Mouse (Mus musculus) forebrain, embryonic 14.5 days (tissue): ENCODE data around the gene Ccdc148. TPM values are rescaled to one million over a fixed set of nuclear protein-coding genes. Genes with fewer than 3 reads are reported as not detected.

Experiments used
- ATAC-seq: fragments of 200-750 bp; cut with Nextera tagmentation; 2 replicates; pipeline ENCODE4 v1.8.0; 2017; ENCODE audit warnings: mild to moderate bottlenecking, moderate library complexity
- DNase-seq: peaks from one replicate; pipeline ENCODE4 v3.0.0-alpha.2; 2015; ENCODE audit warnings: low spot score
- H3K27ac ChIP-seq: fragments of 300-500 bp; sonication (generic); 2 replicates; pipeline ENCODE4 v1.5.1; 2014; ENCODE audit warnings: low read depth, mild to moderate bottlenecking, control low read depth, low read length, moderate library complexity
- H3K27me3 ChIP-seq: fragments of 300-500 bp; sonication (generic); replicated peaks from 2 replicates; pipeline ENCODE4 v1.6.1; 2014; ENCODE audit warnings: low read length, control low read depth, mixed read lengths; ENCODE audit not compliant: control insufficient read depth, insufficient read depth
- H3K36me3 ChIP-seq: fragments of 300-500 bp; sonication (generic); 2 replicates; pipeline ENCODE4 v1.6.1; 2014; ENCODE audit warnings: low read length, control low read depth; ENCODE audit not compliant: control insufficient read depth, insufficient read depth
- H3K4me1 ChIP-seq: fragments of 300-500 bp; sonication (generic); 2 replicates; pipeline ENCODE4 v1.6.1; 2014; ENCODE audit warnings: antibody characterized with exemption, low read length, control low read depth; ENCODE audit not compliant: control insufficient read depth, insufficient read depth
- H3K4me2 ChIP-seq: fragments of 300-500 bp; sonication (generic); 2 replicates; pipeline ENCODE4 v1.6.1; 2014; ENCODE audit warnings: mild to moderate bottlenecking, control low read depth, low read length
- H3K4me3 ChIP-seq: fragments of 300-500 bp; sonication (generic); 2 replicates; pipeline ENCODE4 v1.5.1; 2014; ENCODE audit warnings: low read depth, low read length, control low read depth
- H3K9ac ChIP-seq: fragments of 300-500 bp; sonication (generic); 2 replicates; pipeline ENCODE4 v1.6.1; 2014; ENCODE audit warnings: mild to moderate bottlenecking, low read length, control low read depth, moderate library complexity
- H3K9me3 ChIP-seq: fragments of 300-500 bp; sonication (generic); replicated peaks from 2 replicates; pipeline ENCODE4 v1.6.1; 2016; ENCODE audit warnings: low read length, control low read depth, mixed read lengths; ENCODE audit not compliant: control insufficient read depth
- WGBS: fragments of 180-500 bp; shearing (Covaris S2); extraction: QIAGEN DNeasy Blood & Tissue Kit; methylation state at CpG from one replicate; pipeline ENCODE4 v1.1.7; 2014; 5-methylcytosine and 5-hydroxymethylcytosine counted together
- polyA plus RNA-seq: library from polyadenylated mRNA; unstranded; fragments of >200 nt; fragmentation: Nextera tagmentation; extraction: Ambion mirVana; gene quantifications from 2 replicates; pipeline ENCODE4 v1.2.1, GENCODE M21; 2014

Ccdc148 gene
- polyA plus RNA-seq, 1 experiment from 2014 or later, result 1.8 TPM

DNA sequence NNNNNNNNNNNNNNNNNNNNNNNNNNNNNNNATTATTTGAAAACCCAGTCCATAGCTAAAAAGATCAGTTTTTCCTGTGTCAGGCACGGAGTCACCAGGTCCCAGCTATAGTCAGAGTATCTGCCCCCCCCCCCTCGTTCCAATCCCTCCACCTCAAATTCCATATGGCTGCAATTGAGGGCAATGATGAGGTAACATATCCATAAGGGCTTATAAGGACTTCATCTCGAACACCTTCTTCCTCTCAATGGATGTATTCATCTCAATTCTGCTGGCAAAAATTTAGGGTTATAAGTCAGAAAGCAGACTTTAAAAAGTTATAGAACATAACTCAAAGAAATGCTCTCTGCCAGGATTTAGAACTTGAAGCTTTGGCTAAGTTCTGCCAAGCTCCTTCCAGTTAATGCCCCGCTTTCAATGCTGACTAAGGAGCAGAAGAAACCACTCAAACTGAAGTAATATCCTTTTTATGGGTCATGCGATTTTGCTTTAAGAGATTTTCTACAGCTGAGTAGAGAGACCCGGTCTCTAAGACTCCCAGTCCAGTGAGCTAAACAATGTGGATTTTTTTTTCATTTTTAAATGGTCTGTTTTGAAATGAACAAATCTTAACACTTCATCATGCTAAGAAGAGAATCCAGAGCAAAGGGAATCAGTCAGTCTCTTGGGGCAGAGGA, 111.6 kb downstream of the Ccdc148 start:
- no peak overlapping the region for H3K27ac ChIP-seq
- ATAC-seq (no peak), DNase-seq (peak; percentile 32)
- WGBS, result 45% methylated on average over 6 of the region's 6 CpGs
- H3K4me2 ChIP-seq, result no peak overlapping the region
- no peaks in the 10 kb centered on the region for H3K9me3 ChIP-seq
- no peak overlapping the region for H3K9ac ChIP-seq
- no peak overlapping the region for H3K4me3 ChIP-seq
- H3K36me3 ChIP-seq, result no peaks in the 10 kb centered on the region
- H3K27me3 ChIP-seq, result no peaks in the 10 kb centered on the region
- no peaks in the 10 kb centered on the region for H3K4me1 ChIP-seq

DNA sequence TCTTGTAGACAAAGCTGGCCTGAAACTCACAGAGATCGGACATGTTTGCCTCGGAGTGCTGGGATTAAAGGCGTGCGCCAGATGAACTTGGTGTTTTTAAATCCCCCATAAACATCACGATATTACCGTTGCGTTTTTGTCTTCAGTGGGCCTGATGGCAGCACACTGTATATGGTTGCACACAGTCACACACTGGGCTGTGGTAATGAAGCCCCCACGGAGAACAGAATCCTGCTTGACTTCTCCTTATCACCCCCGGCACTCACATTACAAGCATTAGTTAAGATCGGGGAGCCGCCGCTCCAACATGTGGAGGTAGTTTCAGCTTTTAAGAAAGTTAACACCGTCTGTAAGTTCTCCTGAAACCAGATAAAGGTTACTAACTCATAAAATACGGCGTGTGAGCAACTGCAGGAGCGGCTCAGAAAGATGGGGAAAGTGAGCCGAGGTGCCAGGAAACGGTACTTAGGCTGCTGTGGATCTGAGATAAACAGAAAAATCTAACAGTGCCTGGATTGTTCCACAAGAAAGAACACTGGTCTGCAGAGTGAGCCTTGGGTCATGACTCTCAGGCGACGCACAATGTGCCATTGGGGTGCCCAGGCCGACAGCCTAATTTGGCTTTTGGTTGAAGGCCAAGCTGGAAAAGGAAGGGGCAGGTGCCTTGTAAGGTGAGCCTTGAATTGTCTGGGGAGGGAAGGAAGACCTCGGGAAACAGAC, 117.0 kb downstream of the Ccdc148 start:
- ATAC-seq, result no peak
- no peak overlapping the region for H3K27ac ChIP-seq
- WGBS, result 88% methylated on average over 22 of the region's 22 CpGs
- no peaks in the 10 kb centered on the region for H3K27me3 ChIP-seq
- H3K4me2 ChIP-seq, result no peak overlapping the region
- no peak overlapping the region for H3K4me3 ChIP-seq
- H3K36me3 ChIP-seq, result no peaks in the 10 kb centered on the region
- DNase-seq, result no peak
- no peaks in the 10 kb centered on the region for H3K9me3 ChIP-seq
- H3K4me1 ChIP-seq, result no peaks in the 10 kb centered on the region
- no peak overlapping the region for H3K9ac ChIP-seq

DNA sequence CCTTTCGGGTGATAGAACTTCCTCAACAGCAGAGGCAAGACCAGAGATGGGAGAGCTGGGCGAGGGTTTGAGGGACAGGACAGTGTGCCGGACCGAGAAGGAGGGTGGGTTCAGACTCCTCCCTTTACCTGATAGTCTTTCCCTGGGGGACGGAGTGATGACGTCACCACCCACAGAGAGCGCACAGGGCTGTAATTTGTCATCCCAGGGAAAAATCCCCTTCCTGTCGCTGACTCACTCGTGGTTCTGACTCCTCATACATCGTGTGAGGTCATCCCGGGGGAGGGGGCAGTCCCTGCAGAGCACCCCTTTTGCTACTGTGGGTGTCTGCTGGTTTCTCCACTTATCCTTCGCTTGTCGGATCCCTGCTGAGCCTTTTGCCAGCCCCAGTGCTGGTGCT, 117.9 kb downstream of the Ccdc148 start:
- H3K36me3 ChIP-seq, result no peaks in the 10 kb centered on the region
- no peak overlapping the region for H3K4me3 ChIP-seq
- no peaks in the 10 kb centered on the region for H3K9me3 ChIP-seq
- H3K27ac ChIP-seq, result no peak overlapping the region
- H3K9ac ChIP-seq, result no peak overlapping the region
- DNase-seq (no peak), ATAC-seq (no peak)
- H3K4me2 ChIP-seq, result no peak overlapping the region
- H3K4me1 ChIP-seq, result no peaks in the 10 kb centered on the region
- H3K27me3 ChIP-seq, result no peaks in the 10 kb centered on the region
- WGBS, result 75% methylated on average over 13 of the region's 13 CpGs

DNA sequence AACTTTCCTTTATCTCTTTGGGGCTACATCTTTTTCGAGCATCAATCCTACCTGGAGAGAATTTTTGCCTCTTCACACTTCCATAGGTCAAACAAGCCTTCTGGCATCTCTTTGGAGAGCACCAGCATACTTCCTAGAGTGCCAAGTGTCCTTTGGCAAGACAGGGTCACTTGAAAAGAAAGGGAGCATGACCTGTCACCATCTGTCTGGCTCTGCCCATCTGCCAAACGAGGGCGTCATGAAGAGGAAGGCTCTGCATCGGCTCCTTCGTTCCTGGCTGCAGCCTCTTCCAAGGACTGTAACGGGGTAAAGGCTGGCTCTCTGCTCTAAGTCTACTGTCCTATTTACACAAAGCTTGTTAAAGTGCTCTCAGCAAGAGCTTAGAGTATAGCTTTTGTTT, 124.0 kb downstream of the Ccdc148 start:
- no peaks in the 10 kb centered on the region for H3K36me3 ChIP-seq
- no peak overlapping the region for H3K9ac ChIP-seq
- no peaks in the 10 kb centered on the region for H3K27me3 ChIP-seq
- DNase-seq, result no peak
- H3K4me2 ChIP-seq, result no peak overlapping the region
- ATAC-seq, result no peak
- no peaks in the 10 kb centered on the region for H3K9me3 ChIP-seq
- no peaks in the 10 kb centered on the region for H3K4me1 ChIP-seq
- 65% methylated on average over 6 of the region's 6 CpGs for WGBS
- no peak overlapping the region for H3K4me3 ChIP-seq
- no peak overlapping the region for H3K27ac ChIP-seq

DNA sequence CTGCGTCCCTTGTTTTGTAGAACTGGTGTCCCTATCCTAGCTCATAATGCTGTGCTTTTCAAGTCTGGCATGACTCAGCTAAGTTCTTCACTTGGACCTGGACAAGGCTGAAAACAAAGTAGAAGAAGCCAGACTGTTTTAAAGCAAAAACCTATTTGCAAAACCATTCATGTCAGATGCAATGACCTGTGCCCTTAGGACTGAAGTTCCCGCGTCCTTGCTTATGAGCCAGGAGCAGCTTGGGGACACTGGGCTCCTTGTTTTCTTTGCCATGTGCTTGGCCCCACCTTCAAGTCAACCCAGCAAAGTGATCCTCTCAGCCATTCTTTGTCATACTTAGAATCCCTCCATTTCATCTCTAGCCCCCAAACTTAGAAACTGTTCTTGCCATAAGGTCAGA, 125.3 kb downstream of the Ccdc148 start:
- H3K27me3 ChIP-seq, result no peaks in the 10 kb centered on the region
- 90% methylated on average over 3 of the region's 3 CpGs for WGBS
- no peak overlapping the region for H3K4me2 ChIP-seq
- no peak overlapping the region for H3K9ac ChIP-seq
- no peak overlapping the region for H3K4me3 ChIP-seq
- ATAC-seq (no peak), DNase-seq (no peak)
- no peaks in the 10 kb centered on the region for H3K36me3 ChIP-seq
- H3K27ac ChIP-seq, result no peak overlapping the region
- no peaks in the 10 kb centered on the region for H3K9me3 ChIP-seq
- H3K4me1 ChIP-seq, result no peaks in the 10 kb centered on the region

DNA sequence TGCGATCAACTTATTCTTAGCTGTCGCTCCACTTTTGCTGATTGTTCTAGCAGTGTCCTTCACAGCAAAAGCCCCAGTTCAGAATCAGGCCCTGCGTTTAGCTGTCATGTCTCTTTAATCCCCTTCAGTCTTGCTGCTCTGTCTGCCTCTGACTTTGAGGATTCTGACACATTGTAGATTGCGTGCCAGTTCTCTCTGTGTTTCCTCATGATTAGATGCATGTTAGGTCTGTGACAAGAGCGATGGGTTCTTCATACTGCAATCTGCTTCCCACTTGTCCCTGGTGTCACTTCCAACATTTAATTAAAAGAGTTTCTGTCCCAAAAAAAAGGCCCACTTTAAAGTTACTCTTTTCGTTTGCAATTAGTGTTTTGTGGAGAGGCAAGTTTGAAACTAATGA, 126.2 kb downstream of the Ccdc148 start:
- Histone ChIP-seq H3K9me3 (no peaks in the 10 kb centered on the region), H3K27me3 (no peaks in the 10 kb centered on the region), H3K27ac (no peak overlapping the region), H3K9ac (no peak overlapping the region), H3K36me3 (no peaks in the 10 kb centered on the region), H3K4me1 (no peaks in the 10 kb centered on the region), H3K4me3 (no peak overlapping the region), H3K4me2 (no peak overlapping the region)
- DNase-seq, result no peak
- WGBS, result 83% methylated on average over 6 of the region's 6 CpGs
- no peak for ATAC-seq

DNA sequence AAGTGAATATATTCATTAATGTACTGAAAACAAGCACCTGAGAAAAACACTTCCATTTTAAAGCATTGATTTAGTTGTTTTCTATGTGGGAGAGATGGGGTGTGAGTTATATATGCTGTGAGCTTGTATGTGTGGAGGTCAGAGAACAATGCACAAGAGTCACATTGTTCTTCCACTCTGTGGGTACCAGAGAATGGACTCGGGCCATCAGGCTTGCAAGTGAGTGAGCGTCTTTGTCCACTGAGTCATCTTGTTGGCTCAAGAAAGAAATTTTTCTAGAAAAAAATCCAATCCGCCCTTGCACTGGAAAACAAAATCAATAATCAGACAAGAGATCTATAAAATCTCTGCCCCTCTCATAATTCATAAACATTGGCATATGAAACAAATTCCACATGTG, 135.9 kb downstream of the Ccdc148 start:
- Histone ChIP-seq H3K27ac (no peak overlapping the region), H3K4me2 (no peak overlapping the region), H3K4me3 (no peak overlapping the region), H3K27me3 (no peaks in the 10 kb centered on the region), H3K9ac (no peak overlapping the region), H3K36me3 (no peaks in the 10 kb centered on the region), H3K4me1 (no peaks in the 10 kb centered on the region), H3K9me3 (no peaks in the 10 kb centered on the region)
- ATAC-seq, result no peak
- 89% methylated on average over 3 of the region's 3 CpGs for WGBS
- DNase-seq, result no peak

DNA sequence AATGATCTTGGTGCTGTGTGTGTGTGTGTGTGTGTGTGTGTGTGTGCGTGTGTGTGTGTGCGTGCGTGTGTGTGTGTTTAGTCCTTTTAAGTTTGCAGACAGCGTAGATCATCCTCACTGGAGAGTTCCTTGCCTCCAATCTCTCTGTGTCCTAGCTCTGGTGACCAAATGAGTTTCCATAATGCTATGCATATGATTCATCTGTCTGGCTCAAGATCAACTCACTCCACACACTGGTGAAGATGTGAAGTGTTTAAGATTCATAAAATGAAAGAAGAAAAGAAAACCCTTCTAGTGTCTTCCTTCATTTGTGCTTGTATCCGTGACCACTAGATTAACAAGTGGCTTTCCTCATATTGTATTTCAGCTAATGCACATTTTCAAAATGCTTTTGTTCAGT, 153.1 kb downstream of the Ccdc148 start:
- no peaks in the 10 kb centered on the region for H3K9me3 ChIP-seq
- H3K27ac ChIP-seq, result no peak overlapping the region
- 95% methylated on average over 5 of the region's 5 CpGs for WGBS
- H3K4me2 ChIP-seq, result no peak overlapping the region
- no peaks in the 10 kb centered on the region for H3K27me3 ChIP-seq
- no peak overlapping the region for H3K4me3 ChIP-seq
- H3K4me1 ChIP-seq, result no peaks in the 10 kb centered on the region
- H3K36me3 ChIP-seq, result no peaks in the 10 kb centered on the region
- ATAC-seq, result no peak
- no peak for DNase-seq
- H3K9ac ChIP-seq, result no peak overlapping the region

DNA sequence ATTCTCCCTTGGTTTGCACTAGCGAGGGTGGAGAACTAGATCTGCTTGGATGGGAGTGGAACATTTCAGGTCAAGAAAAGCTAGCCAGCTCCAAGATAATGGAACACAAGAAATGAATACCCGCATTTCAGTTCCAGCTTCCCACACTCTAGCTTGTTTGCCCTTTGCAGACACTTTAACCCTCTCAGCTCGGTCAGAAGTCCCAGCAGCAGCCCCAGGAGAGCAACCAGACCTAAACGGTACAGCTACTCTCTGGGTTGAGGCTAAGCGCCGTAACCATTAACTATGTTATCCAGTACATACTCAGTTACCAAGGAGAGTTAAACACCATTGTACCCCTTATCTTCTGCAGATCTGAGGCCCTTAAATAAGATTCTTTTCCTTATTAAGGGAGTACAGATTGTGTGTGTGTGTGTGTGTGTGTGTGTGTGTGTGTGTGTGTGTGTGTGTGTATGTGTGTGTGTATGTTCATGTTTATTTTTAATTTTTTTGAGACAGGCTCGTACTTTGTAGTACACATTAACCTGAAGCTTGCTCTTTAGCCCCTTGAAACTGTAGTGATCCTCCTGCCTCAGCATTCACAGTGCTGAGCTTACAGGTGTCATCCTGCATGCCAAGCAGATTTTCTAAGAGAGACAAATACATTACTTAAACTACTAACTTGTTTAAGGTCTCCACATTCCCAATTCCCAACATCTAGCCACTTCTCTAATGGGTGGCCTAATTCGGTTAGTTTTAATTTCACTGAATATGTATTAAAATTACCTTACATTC, 153.7 kb downstream of the Ccdc148 start:
- Histone ChIP-seq H3K4me3 (no peak overlapping the region), H3K4me1 (no peaks in the 10 kb centered on the region), H3K27me3 (no peaks in the 10 kb centered on the region), H3K27ac (no peak overlapping the region), H3K9me3 (no peaks in the 10 kb centered on the region), H3K4me2 (no peak overlapping the region), H3K36me3 (no peaks in the 10 kb centered on the region), H3K9ac (no peak overlapping the region)
- no peak for ATAC-seq
- 90% methylated on average over 8 of the region's 8 CpGs for WGBS
- no peak for DNase-seq
